Mouse (Mus musculus) MEL (cell line): ENCODE results near the gene Pqbp1. TPM values are rescaled to one million over a fixed set of nuclear protein-coding genes. Genes with fewer than 3 reads are reported as not detected.

Experiments
- DNase-seq: peaks from one replicate; pipeline ENCODE4 v3.0.0; 2011; ENCODE audit warnings: low read depth, low spot score
- H3K27ac ChIP-seq: 2 replicates; pipeline ENCODE4 v1.5.1; 2012; ENCODE audit warnings: low read depth, mild to moderate bottlenecking, control low read depth, low read length, moderate library complexity; ENCODE audit not compliant: control insufficient read depth
- H3K27me3 ChIP-seq, 2 experiments: fragments of 150-350 bp in 1 of 2; sonication (generic) in 1 of 2; 2 replicates each; pipeline ENCODE4 v1.6.1; 2012; ENCODE audit warnings: low read length in 2 of 2, mild to moderate bottlenecking in 2 of 2, improper control_type of control experiment in 1 of 2, moderate library complexity in 1 of 2; ENCODE audit not compliant: insufficient read depth in 2 of 2, control insufficient read depth in 1 of 2
- H3K36me3 ChIP-seq, 2 experiments: 2 replicates each; pipeline ENCODE4 v1.6.1; 2012 to 2014; ENCODE audit warnings: low read length in 2 of 2, improper control_type of control experiment in 1 of 2, inconsistent platforms in 1 of 2, mild to moderate bottlenecking in 1 of 2; ENCODE audit not compliant: insufficient read depth in 2 of 2, control insufficient read depth in 1 of 2
- H3K4me1 ChIP-seq, 2 experiments: fragments of 150-350 bp in 1 of 2; sonication (generic) in 1 of 2; 2 replicates each; pipeline ENCODE4 v1.6.1; 2012; ENCODE audit warnings: low read length in 2 of 2, improper control_type of control experiment in 1 of 2, mild to moderate bottlenecking in 1 of 2; ENCODE audit not compliant: insufficient read depth in 2 of 2, control insufficient read depth in 1 of 2
- H3K4me3 ChIP-seq, 2 experiments: fragments of 150-350 bp in 1 of 2; sonication (generic) in 1 of 2; 2 replicates each; pipeline ENCODE4 v1.5.1; 2012; ENCODE audit warnings: low read depth in 2 of 2, low read length in 2 of 2, mild to moderate bottlenecking in 2 of 2, moderate library complexity in 2 of 2, control low read depth in 1 of 2, improper control_type of control experiment in 1 of 2; ENCODE audit not compliant: control insufficient read depth in 1 of 2, insufficient read depth in 1 of 2
- H3K79me2 ChIP-seq: 2 replicates; pipeline ENCODE4 v1.6.1; 2012; ENCODE audit warnings: mild to moderate bottlenecking, low read length, moderate library complexity; ENCODE audit not compliant: control insufficient read depth, poor library complexity, insufficient read depth
- H3K9ac ChIP-seq: 2 replicates; pipeline ENCODE4 v1.6.1; 2012; ENCODE audit warnings: low read depth, mild to moderate bottlenecking, control low read depth, low read length, moderate library complexity; ENCODE audit not compliant: control insufficient read depth, poor library complexity, severe bottlenecking
- H3K9me3 ChIP-seq: fragments of 150-350 bp; sonication (generic); replicated peaks from 2 replicates; pipeline ENCODE4 v1.6.1; 2012; ENCODE audit warnings: mild to moderate bottlenecking, low read length, improper control_type of control experiment, moderate library complexity; ENCODE audit not compliant: insufficient read depth
- BHLHE40 ChIP-seq: IDR thresholded peaks from 2 replicates; pipeline ENCODE4 v1.6.1; 2012; ENCODE audit warnings: low read depth, mild to moderate bottlenecking, inconsistent platforms, low read length, improper control_type of control experiment, borderline replicate concordance
- CHD1 ChIP-seq: IDR thresholded peaks from 2 replicates; pipeline ENCODE4 v1.6.1; 2012; ENCODE audit warnings: low read depth, mild to moderate bottlenecking, inconsistent platforms, low read length, improper control_type of control experiment
- CHD2 ChIP-seq: IDR thresholded peaks from 2 replicates; pipeline ENCODE4 v1.6.1; 2011; ENCODE audit warnings: low read length, improper control_type of control experiment
- CTCF ChIP-seq, 3 experiments: IDR thresholded peaks in 2 of 3; conservative IDR thresholded peaks in 1 of 3; 2 replicates each; pipeline ENCODE4 v1.5.1; 2011 to 2012; ENCODE audit warnings: low read length in 3 of 3, low read depth in 2 of 3, mild to moderate bottlenecking in 2 of 3, improper control_type of control experiment in 1 of 3, inconsistent platforms in 1 of 3, mixed read lengths in 1 of 3, moderate library complexity in 1 of 3; ENCODE audit not compliant: control insufficient read depth in 1 of 3, insufficient read depth in 1 of 3, poor library complexity in 1 of 3, severe bottlenecking in 1 of 3
- E2F4 ChIP-seq: IDR thresholded peaks from 2 replicates; pipeline ENCODE4 v1.6.1; 2011; ENCODE audit warnings: low read depth, low read length, improper control_type of control experiment, borderline replicate concordance
- ELF1 ChIP-seq: IDR thresholded peaks from 2 replicates; pipeline ENCODE4 v1.6.1; 2014; ENCODE audit warnings: low read depth, mild to moderate bottlenecking, inconsistent platforms, low read length, improper control_type of control experiment, moderate library complexity
- EP300 ChIP-seq, 2 experiments: IDR thresholded peaks; 2 replicates each; pipeline ENCODE4 v1.6.1; 2011; ENCODE audit warnings: improper control_type of control experiment in 2 of 2, low read length in 2 of 2, low read depth in 1 of 2, mild to moderate bottlenecking in 1 of 2
- GABPA ChIP-seq: IDR thresholded peaks from 2 replicates; pipeline ENCODE4 v1.6.1; 2012; ENCODE audit warnings: low read depth, mild to moderate bottlenecking, inconsistent platforms, low read length, improper control_type of control experiment, moderate library complexity
- GATA1 ChIP-seq: IDR thresholded peaks from 2 replicates; pipeline ENCODE4 v1.6.1; 2011; ENCODE audit warnings: low read depth, low read length, improper control_type of control experiment
- HCFC1 ChIP-seq: IDR thresholded peaks from 2 replicates; pipeline ENCODE4 v1.6.1; 2012; ENCODE audit warnings: low read depth, mild to moderate bottlenecking, inconsistent platforms, low read length, improper control_type of control experiment, moderate library complexity
- MAFK ChIP-seq: IDR thresholded peaks from 2 replicates; pipeline ENCODE4 v1.6.1; 2011; ENCODE audit warnings: low read depth, mild to moderate bottlenecking, low read length, improper control_type of control experiment, borderline replicate concordance
- MAX ChIP-seq: IDR thresholded peaks from 2 replicates; pipeline ENCODE4 v1.6.1; 2011; ENCODE audit warnings: low read length, improper control_type of control experiment
- MAZ ChIP-seq: IDR thresholded peaks from 2 replicates; pipeline ENCODE4 v1.6.1; 2012; ENCODE audit warnings: low read depth, mild to moderate bottlenecking, inconsistent platforms, low read length, improper control_type of control experiment
- MEF2A ChIP-seq: IDR thresholded peaks from 2 replicates; pipeline ENCODE4 v1.6.1; 2014; ENCODE audit warnings: low read depth, mild to moderate bottlenecking, inconsistent platforms, low read length, improper control_type of control experiment; ENCODE audit not compliant: poor library complexity, insufficient replicate concordance, severe bottlenecking; ENCODE audit errors: extremely low read depth
- MXI1 ChIP-seq: IDR thresholded peaks from 2 replicates; pipeline ENCODE4 v1.6.1; 2011; ENCODE audit warnings: mild to moderate bottlenecking, low read depth, low read length, improper control_type of control experiment
- MYB ChIP-seq: IDR thresholded peaks from 2 replicates; pipeline ENCODE4 v1.6.1; 2011; ENCODE audit warnings: mild to moderate bottlenecking, low read depth, low read length, improper control_type of control experiment
- MYC ChIP-seq: IDR thresholded peaks from 2 replicates; pipeline ENCODE4 v1.6.1; 2011; ENCODE audit warnings: low read depth, mild to moderate bottlenecking, low read length, improper control_type of control experiment, moderate library complexity
- NELFE ChIP-seq: IDR thresholded peaks from 2 replicates; pipeline ENCODE4 v1.6.1; 2011; ENCODE audit warnings: low read depth, low read length, improper control_type of control experiment
- NRF1 ChIP-seq: IDR thresholded peaks from 2 replicates; pipeline ENCODE4 v1.6.1; 2014; ENCODE audit warnings: low read depth, mild to moderate bottlenecking, inconsistent platforms, low read length, improper control_type of control experiment, moderate library complexity; ENCODE audit not compliant: poor library complexity, insufficient read depth, severe bottlenecking
- POLR2A ChIP-seq, 2 experiments: IDR thresholded peaks; 2 replicates each; pipeline ENCODE4 v1.6.1; 2011 to 2012; ENCODE audit warnings: low read length in 2 of 2, mild to moderate bottlenecking in 2 of 2, control low read depth in 1 of 2, improper control_type of control experiment in 1 of 2, low read depth in 1 of 2, moderate library complexity in 1 of 2; ENCODE audit not compliant: control insufficient read depth in 1 of 2, insufficient read depth in 1 of 2, poor library complexity in 1 of 2
- POLR2AphosphoS5 ChIP-seq: IDR thresholded peaks from 2 replicates; pipeline ENCODE4 v1.6.1; 2012; ENCODE audit warnings: low read depth, borderline replicate concordance, mild to moderate bottlenecking, inconsistent platforms, low read length, moderate library complexity, mixed read lengths
- RAD21 ChIP-seq: IDR thresholded peaks from 2 replicates; pipeline ENCODE4 v1.6.1; 2011; ENCODE audit warnings: mild to moderate bottlenecking, low read depth, low read length, improper control_type of control experiment
- SIN3A ChIP-seq: IDR thresholded peaks from 2 replicates; pipeline ENCODE4 v1.6.1; 2012; ENCODE audit warnings: low read length, improper control_type of control experiment, inconsistent platforms
- SMC3 ChIP-seq: IDR thresholded peaks from 2 replicates; pipeline ENCODE4 v1.6.1; 2011; ENCODE audit warnings: low read depth, low read length, improper control_type of control experiment
- TBP ChIP-seq: IDR thresholded peaks from 2 replicates; pipeline ENCODE4 v1.8.0; 2011; ENCODE audit warnings: low read depth, low read length, improper control_type of control experiment
- TCF12 ChIP-seq: IDR thresholded peaks from 2 replicates; pipeline ENCODE4 v1.6.1; 2014; ENCODE audit warnings: low read depth, mild to moderate bottlenecking, inconsistent platforms, low read length, improper control_type of control experiment, moderate library complexity
- UBTF ChIP-seq: IDR thresholded peaks from 2 replicates; pipeline ENCODE4 v1.6.1; 2012; ENCODE audit warnings: low read depth, mild to moderate bottlenecking, inconsistent platforms, low read length, improper control_type of control experiment, moderate library complexity, borderline replicate concordance; ENCODE audit not compliant: insufficient read depth
- USF1 ChIP-seq: IDR thresholded peaks from 2 replicates; pipeline ENCODE4 v1.6.1; 2014; ENCODE audit warnings: low read depth, mild to moderate bottlenecking, inconsistent platforms, low read length, improper control_type of control experiment, moderate library complexity
- USF2 ChIP-seq, 2 experiments: IDR thresholded peaks; 2 replicates each; pipeline ENCODE4 v1.6.1; 2011 to 2012; ENCODE audit warnings: improper control_type of control experiment in 2 of 2, low read length in 2 of 2, borderline replicate concordance in 1 of 2, inconsistent platforms in 1 of 2, low read depth in 1 of 2, mild to moderate bottlenecking in 1 of 2; ENCODE audit not compliant: insufficient read depth in 1 of 2
- ZC3H11A ChIP-seq: IDR thresholded peaks from 2 replicates; pipeline ENCODE4 v1.6.1; 2012; ENCODE audit warnings: low read depth, mild to moderate bottlenecking, inconsistent platforms, low read length, improper control_type of control experiment
- ZKSCAN1 ChIP-seq: IDR thresholded peaks from 2 replicates; pipeline ENCODE4 v1.6.1; 2012; ENCODE audit warnings: low read depth, mild to moderate bottlenecking, inconsistent platforms, low read length, improper control_type of control experiment, moderate library complexity
- ZNF384 ChIP-seq: IDR thresholded peaks from 2 replicates; pipeline ENCODE4 v1.6.1; 2012; ENCODE audit warnings: low read depth, mild to moderate bottlenecking, inconsistent platforms, low read length, improper control_type of control experiment
- polyA plus RNA-seq, 2 experiments: library from polyadenylated mRNA; stranded (reverse) in 1 of 2; unstranded in 1 of 2; fragments of >175 nt in 1 of 2; fragments of >200 nt in 1 of 2; gene quantifications; 2 replicates each; pipeline versions ENCODE4 v1.2.1 to v1.2.4; 2012; ENCODE audit warnings: low replicate concordance in 2 of 2, low read depth in 1 of 2; ENCODE audit not compliant: insufficient read length in 2 of 2, insufficient read depth in 1 of 2, missing spikeins in 1 of 2
- total RNA-seq: library from RNA; depleted of rRNA; stranded (reverse); fragments of 300-350 nt; gene quantifications from 2 replicates; pipeline ENCODE4 v1.2.3, GENCODE M21; 2012

Gene Pqbp1
- total and polyA plus RNA-seq, 3 experiments: 204 to 283 TPM; not detected in 1

DNA sequence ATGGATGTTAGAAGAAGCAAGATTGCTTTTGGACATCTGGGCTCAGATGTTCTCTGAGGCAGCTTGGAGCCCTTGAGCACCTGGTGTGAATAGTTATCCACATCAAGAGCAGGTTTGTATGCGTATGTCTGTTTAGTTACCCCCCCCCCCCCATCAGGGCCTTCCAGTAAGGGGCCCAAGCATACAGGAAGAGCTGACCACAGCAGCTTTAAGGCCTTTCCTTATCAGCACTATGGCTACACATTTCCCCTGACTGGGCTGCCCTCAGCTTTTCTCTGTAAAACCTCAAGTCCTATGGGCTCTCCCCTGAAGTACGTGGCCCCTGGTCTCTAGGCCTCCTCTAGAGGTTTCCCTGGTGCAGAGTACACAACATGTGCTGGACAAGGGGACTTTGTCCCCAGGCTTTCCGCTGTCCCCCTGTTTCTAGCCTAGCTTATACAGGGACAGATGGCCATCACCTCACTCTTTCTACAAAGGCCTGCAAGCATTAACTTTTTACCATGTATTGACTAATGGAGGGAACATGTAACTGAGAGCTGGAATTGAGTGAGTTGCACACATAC is 39.8 kb downstream of the Pqbp1 start:
- Histone ChIP-seq H3K36me3 (peaks cover 3 to 27% of the 10 kb centered on the region in 2 experiments; a peak in 2 of 4 replicates), H3K4me3 (no peak overlapping the region)

GRCm38 (mm10) chrX:7854578-7854977 is 44.5 kb downstream of the Pqbp1 start:
- Histone ChIP-seq H3K79me2 (peaks cover 9% of the 10 kb centered on the region), H3K36me3 (peaks cover 7 to 23% of the 10 kb centered on the region in 2 experiments), H3K27me3 (no peaks in the 10 kb centered on the region), H3K9ac (no peak overlapping the region), H3K4me1 (no peaks in the 10 kb centered on the region), H3K4me3 (no peak overlapping the region), H3K9me3 (no peaks in the 10 kb centered on the region), H3K27ac (no peak overlapping the region)
- DNase-seq: peak; percentile 78
- TF ChIP-seq NRF1 (no peak), EP300 (IDR thresholded peaks at IDR 0.05; ENCODE audit: low read depth in 1 of 2, low read length in 2 of 2) (no peak), USF2 (IDR thresholded peaks at IDR 0.05; ENCODE audit: borderline replicate concordance in 1 of 2, insufficient read depth in 1 of 2, low read depth in 1 of 2, low read length in 2 of 2) (no peak), POLR2AphosphoS5 (no peak), CHD1 (no peak), GABPA (no peak), SMC3 (peak; percentile 68), UBTF (no peak), GATA1 (no peak), ZC3H11A (peak; percentile 35), MYC (0 out of 2 replicates have a peak, but pooled peaks have one; percentile 26), SIN3A (peak; percentile 61; the same call in 1 of the 2 replicates), TCF12 (no peak), HCFC1 (no peak), MYB (no peak), NELFE (no peak), ZNF384 (no peak), ZKSCAN1 (no peak), E2F4 (no peak), RAD21 (peak; percentile 66), MXI1 (no peak), ELF1 (no peak), MAFK (no peak), MAZ (no peak), CHD2 (no peak), CTCF (IDR thresholded peaks at IDR 0.05 in 2 of 3, conservative IDR thresholded peaks at IDR 0.05 in 1 of 3; ENCODE audit: control insufficient read depth in 1 of 3, insufficient read depth in 1 of 3, low read depth in 2 of 3, low read length in 3 of 3, poor library complexity in 1 of 3, severe bottlenecking in 1 of 3) (peak; percentile 74 to 86 (median 79)), TBP (no peak)

More for the DNA sequence above, 39.8 kb downstream of the Pqbp1 start:
- Histone ChIP-seq H3K27me3 (no peaks in the 10 kb centered on the region), H3K4me1 (no peaks in the 10 kb centered on the region), H3K9ac (no peak overlapping the region), H3K79me2 (peaks cover 19% of the 10 kb centered on the region), H3K9me3 (no peaks in the 10 kb centered on the region), H3K27ac (no peak overlapping the region)
- no peak for DNase-seq
- no peak for TF ChIP-seq ZC3H11A
- no peak for TF ChIP-seq NRF1
- no peak for TF ChIP-seq GATA1
- TF ChIP-seq MAX: no peak
- no peak for TF ChIP-seq ZNF384
- no peak for TF ChIP-seq TBP
- TF ChIP-seq USF1: no peak
- TF ChIP-seq BHLHE40: no peak
- TF ChIP-seq POLR2A (IDR thresholded peaks at IDR 0.05; ENCODE audit: control insufficient read depth in 1 of 2, insufficient read depth in 1 of 2, low read depth in 1 of 2, low read length in 2 of 2, poor library complexity in 1 of 2): no peak
- no peak for TF ChIP-seq CHD1
- no peak for TF ChIP-seq MYC
- TF ChIP-seq MEF2A: no peak
- TF ChIP-seq, all 39 proteins: peak for 0
